Mouse (Mus musculus) cerebellum, adult (tissue): ENCODE results near the gene Dnajc11.

ENCODE experiments used
- ATAC-seq: cut with Nextera tagmentation; 2 replicates; pipeline ENCODE4 v1.9.2; 2017; ENCODE audit warnings: mild to moderate bottlenecking, moderate library complexity, mixed read lengths; ENCODE audit not compliant: insufficient number of reproducible peaks, low FRiP score, low TSS enrichment

Gene Dnajc11

GRCm38 (mm10) chr4:151933505-151934214 lies at the start of gene Dnajc11:
TSS of gene Dnajc11 (plus strand) at chr4:151933691.
- peak; percentile 76; the same call in 1 of the 2 replicates for ATAC-seq

- ATAC-seq = no peak
Observed at GRCm38 (mm10) chr4:151893241-151893640, 40.2 kb upstream of the Dnajc11 start.

GRCm38 (mm10) chr4:151894926-151895325 lies 38.6 kb upstream of the Dnajc11 start:
- no peak for ATAC-seq

GRCm38 (mm10) chr4:151895624-151896023 lies 37.9 kb upstream of the Dnajc11 start:
- ATAC-seq = no peak

- ATAC-seq = no peak
Observed at GRCm38 (mm10) chr4:151897069-151897617, 36.3 kb upstream of the Dnajc11 start.

GRCm38 (mm10) chr4:151898600-151899245 lies 34.8 kb upstream of the Dnajc11 start:
- ATAC-seq = no peak

GRCm38 (mm10) chr4:151899707-151900384 lies 33.6 kb upstream of the Dnajc11 start:
- no peak for ATAC-seq

GRCm38 (mm10) chr4:151900735-151901134 lies 32.8 kb upstream of the Dnajc11 start:
- no peak for ATAC-seq

GRCm38 (mm10) chr4:151901422-151901821 lies 32.1 kb upstream of the Dnajc11 start:
- no peak for ATAC-seq

- no peak for ATAC-seq
Observed at GRCm38 (mm10) chr4:151902046-151902688, 31.3 kb upstream of the Dnajc11 start.

- peak; percentile 52 for ATAC-seq
Observed at GRCm38 (mm10) chr4:151902689-151903241, 30.7 kb upstream of the Dnajc11 start.

GRCm38 (mm10) chr4:151904098-151904497 lies 29.4 kb upstream of the Dnajc11 start:
- no peak for ATAC-seq

- ATAC-seq = no peak
Observed at GRCm38 (mm10) chr4:151905621-151906020, 27.9 kb upstream of the Dnajc11 start.

GRCm38 (mm10) chr4:151907577-151908343 lies 25.7 kb upstream of the Dnajc11 start:
- ATAC-seq = no peak

- ATAC-seq = no peak
Observed at GRCm38 (mm10) chr4:151908809-151909208, 24.7 kb upstream of the Dnajc11 start.

GRCm38 (mm10) chr4:151916271-151916670 lies 17.2 kb upstream of the Dnajc11 start:
- ATAC-seq = no peak

- no peak for ATAC-seq
Observed at GRCm38 (mm10) chr4:151919135-151919840, 14.2 kb upstream of the Dnajc11 start.

- peak; percentile 56; the same call in 1 of the 2 replicates for ATAC-seq
Observed at GRCm38 (mm10) chr4:151919900-151920643, 13.4 kb upstream of the Dnajc11 start.
